Mouse (Mus musculus) G1E (cell line): ENCODE measurements around the gene Sap30l.

ENCODE experiments used
- CTCF ChIP-seq: IDR thresholded peaks from 2 replicates; pipeline ENCODE4 v1.5.1; 2012; ENCODE audit warnings: low read depth, low read length, inconsistent platforms, mixed read lengths
- GATA1 ChIP-seq: IDR thresholded peaks from 2 replicates; pipeline ENCODE4 v1.6.1; 2012; ENCODE audit warnings: borderline replicate concordance, low read length, inconsistent platforms, mixed read lengths

DNA sequence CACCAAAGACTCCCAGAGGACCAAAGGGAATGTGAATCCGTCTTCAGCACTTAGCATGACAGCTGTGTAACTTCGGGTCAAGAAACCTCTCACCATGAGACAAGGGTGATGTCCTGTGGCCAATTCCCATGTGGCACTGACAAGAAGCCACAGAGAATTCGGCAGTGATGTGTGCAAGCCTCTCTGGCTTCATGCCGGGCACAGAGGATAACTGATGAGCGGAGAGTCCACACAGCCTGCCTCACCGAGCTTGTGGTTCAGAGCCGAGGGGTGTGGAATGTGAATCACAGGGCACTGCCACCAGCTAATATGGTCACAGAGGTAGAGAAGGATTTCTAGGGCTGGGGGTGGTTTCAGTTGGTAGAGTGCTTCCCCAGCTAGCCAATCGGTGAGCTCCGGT lies 42.8 kb upstream of the Sap30l start:
- TF ChIP-seq CTCF = no peak
- TF ChIP-seq GATA1 = no peak
